Mouse (Mus musculus) erythroblast, embryonic 14.5 days (primary cell): ENCODE data around the gene Ntng2. TPM values are rescaled to one million over a fixed set of nuclear protein-coding genes. Genes with fewer than 3 reads are reported as not detected.

Source experiments
- H3K27me3 ChIP-seq: 2 replicates; pipeline ENCODE4 v1.6.1; 2012; ENCODE audit warnings: inconsistent platforms; ENCODE audit not compliant: control insufficient read depth
- H3K36me3 ChIP-seq: 2 replicates; pipeline ENCODE4 v1.6.1; 2012; ENCODE audit warnings: mild to moderate bottlenecking, inconsistent platforms; ENCODE audit not compliant: control insufficient read depth
- H3K4me1 ChIP-seq: 2 replicates; pipeline ENCODE4 v1.6.1; 2012; ENCODE audit warnings: inconsistent platforms; ENCODE audit not compliant: control insufficient read depth
- H3K4me3 ChIP-seq: replicated peaks from 2 replicates; pipeline ENCODE3; 2012; ENCODE audit warnings: moderate library complexity, mild to moderate bottlenecking, inconsistent platforms
- H3K9me3 ChIP-seq: 2 replicates; pipeline ENCODE4 v1.6.1; 2012; ENCODE audit warnings: low read length, inconsistent platforms, mixed read lengths; ENCODE audit not compliant: control insufficient read depth
- GATA1 ChIP-seq: IDR thresholded peaks from 2 replicates; pipeline ENCODE4 v1.6.1; 2012; ENCODE audit warnings: low read length, inconsistent platforms, mixed read lengths
- TAL1 ChIP-seq: IDR thresholded peaks from 3 replicates; pipeline ENCODE4 v1.6.1; 2012; ENCODE audit warnings: low read length, inconsistent platforms, mixed read lengths
- polyA plus RNA-seq: library from polyadenylated mRNA; stranded (reverse); fragments of >175 nt; gene quantifications from 2 replicates; pipeline ENCODE4 v1.2.3, GENCODE M21; 2012

Gene Ntng2
- 0.03 TPM in 1 of 2 replicates, not detected in the other for polyA plus RNA-seq

DNA sequence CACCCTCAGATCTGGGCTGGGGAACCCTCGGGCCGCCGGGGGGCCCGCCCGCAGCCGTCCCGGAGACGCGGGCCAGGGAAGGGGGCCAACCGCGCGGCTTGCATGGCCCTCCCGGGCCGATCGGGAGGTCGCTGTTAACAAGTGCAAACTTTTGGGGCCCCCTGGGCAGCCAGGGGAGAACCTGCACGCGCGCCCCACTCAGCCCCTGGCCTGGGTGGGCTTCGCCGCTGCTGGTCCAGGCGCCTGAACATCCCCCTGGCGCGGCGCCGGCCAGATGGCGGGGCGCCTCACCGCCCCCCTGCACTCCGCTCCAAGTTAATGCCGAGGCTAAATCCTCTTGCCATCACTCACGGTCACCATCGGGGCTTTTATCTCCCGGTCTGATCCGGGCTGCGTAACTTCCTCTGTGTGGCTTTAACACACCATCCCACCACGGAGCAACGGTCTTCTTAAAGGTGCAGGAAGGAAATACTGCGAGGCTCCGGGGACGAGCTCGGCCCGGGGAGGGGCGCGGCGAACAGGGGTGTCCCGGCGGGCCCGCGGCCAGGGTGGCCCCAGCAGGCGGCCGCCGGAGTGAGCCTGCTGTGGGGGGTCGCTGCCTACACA, at the start of gene Ntng2:
Ntng2 (minus strand) TSS at position 407 of the 606 bp plus-strand sequence.
- no peaks in the 10 kb centered on the region for H3K36me3 ChIP-seq
- H3K9me3 ChIP-seq = no peaks in the 10 kb centered on the region; the same call in 1 of the 2 replicates
- peak within 1 kb of the TSS; percentile 18 for H3K4me3 ChIP-seq
- H3K27me3 ChIP-seq = peaks cover 84% of the 10 kb centered on the region
- H3K4me1 ChIP-seq = no peaks in the 10 kb centered on the region
- TF ChIP-seq TAL1 = no peak
- no peak for TF ChIP-seq GATA1

DNA sequence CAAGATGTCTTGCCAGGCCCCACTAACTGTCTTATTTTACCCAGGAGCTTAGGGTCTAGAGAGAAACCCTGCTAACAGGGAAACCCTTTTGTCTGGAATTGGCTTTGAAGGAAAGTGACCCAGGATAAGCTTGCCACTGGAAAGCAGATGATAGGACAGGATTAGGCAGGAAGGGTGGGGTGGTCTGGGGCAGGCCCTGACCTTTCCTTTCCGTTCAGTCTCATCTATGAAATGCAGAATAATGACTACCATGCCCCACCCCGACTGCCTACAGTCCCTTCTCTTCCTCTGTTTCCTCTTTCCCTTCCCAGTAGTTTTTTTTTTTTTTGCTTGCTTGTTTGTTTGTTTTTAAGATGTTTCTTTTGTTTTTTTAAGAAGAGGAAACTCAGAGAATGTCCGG, 42.8 kb upstream of the Ntng2 start:
- no peaks in the 10 kb centered on the region for H3K36me3 ChIP-seq
- H3K4me1 ChIP-seq = no peaks in the 10 kb centered on the region
- H3K27me3 ChIP-seq = no peaks in the 10 kb centered on the region
- TF ChIP-seq TAL1 (no peak), GATA1 (no peak)
- H3K4me3 ChIP-seq = no peak overlapping the region
- H3K9me3 ChIP-seq = no peaks in the 10 kb centered on the region

DNA sequence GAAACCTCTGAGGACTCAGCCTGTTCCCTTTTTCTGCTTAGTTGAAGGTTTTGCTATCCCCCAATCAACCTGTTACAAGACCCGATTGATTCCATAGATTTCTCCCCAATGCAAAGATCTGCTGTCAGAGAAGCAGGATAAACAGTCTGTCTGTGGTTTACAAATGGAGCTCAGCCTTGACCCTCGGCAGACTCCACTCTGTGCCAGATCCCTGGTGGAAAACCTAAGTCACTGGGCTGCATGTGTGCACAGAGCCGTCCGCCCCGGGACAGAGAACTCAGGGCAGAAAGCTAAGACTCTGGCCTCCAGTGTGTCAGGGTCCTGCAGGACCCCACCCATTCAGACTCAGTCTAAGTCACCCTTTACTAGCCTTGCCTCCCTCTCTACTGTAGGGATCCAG, 34.8 kb upstream of the Ntng2 start:
- Histone ChIP-seq H3K4me1 (no peaks in the 10 kb centered on the region), H3K36me3 (no peaks in the 10 kb centered on the region), H3K4me3 (no peak overlapping the region), H3K9me3 (no peaks in the 10 kb centered on the region), H3K27me3 (no peaks in the 10 kb centered on the region)
- no peak for TF ChIP-seq GATA1
- no peak for TF ChIP-seq TAL1

DNA sequence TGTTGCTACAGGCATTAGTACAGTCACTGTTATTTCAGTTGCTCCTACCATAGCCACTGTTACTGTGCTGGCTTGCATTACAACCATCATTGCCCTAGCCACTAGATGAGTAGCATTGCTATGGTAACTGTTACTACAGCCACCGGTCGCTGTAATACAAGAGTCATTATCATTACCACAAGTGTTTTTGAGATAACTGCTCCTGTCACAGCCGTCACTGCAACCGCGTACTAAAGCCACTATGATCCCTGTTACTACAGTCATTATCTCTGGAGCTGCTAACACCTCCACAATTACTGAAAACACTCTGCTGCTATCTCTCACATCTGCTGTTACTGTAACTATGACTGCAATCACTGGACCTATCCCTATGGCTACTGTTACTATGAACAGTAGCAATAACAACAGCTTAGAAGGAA, 24.9 kb upstream of the Ntng2 start:
- no peaks in the 10 kb centered on the region for H3K27me3 ChIP-seq
- H3K9me3 ChIP-seq = no peaks in the 10 kb centered on the region
- H3K36me3 ChIP-seq = no peaks in the 10 kb centered on the region
- TF ChIP-seq TAL1 (no peak), GATA1 (no peak)
- H3K4me3 ChIP-seq = no peak overlapping the region
- H3K4me1 ChIP-seq = no peaks in the 10 kb centered on the region

DNA sequence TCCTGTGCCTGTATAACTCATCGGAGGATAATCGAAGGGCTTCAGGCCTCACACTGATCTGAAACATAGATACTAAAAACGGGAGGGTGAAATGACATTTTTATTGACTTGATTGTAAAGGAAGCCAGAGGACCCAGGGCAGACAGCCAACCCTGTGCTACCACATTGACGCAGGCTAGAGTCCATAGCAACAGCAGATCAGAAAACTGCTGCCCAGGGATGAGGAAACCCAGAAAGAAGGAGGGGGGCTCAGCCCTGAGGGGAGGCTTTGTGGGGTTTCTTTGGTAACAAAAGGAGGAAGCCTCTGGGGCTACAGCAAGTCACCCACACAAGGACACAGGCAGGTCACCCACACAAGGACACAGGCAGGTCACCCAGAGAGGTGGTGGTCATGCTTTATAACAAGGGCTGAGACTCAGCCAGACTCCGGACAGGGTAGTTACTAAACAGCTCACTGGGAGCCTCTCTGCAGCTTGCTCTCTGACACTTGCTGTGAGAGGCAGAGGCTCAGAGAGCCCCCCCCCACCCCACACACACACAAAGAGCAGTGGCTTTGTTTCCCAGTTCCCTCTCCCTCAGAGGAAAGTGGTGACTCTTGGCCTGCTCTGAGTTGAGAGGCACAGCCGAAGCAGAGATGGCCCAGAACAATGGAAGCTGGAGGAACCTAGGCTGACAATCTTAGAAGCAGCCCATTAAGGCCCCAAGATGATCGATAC, 19.2 kb upstream of the Ntng2 start:
- Histone ChIP-seq H3K4me1 (no peaks in the 10 kb centered on the region), H3K36me3 (no peaks in the 10 kb centered on the region), H3K27me3 (no peaks in the 10 kb centered on the region), H3K4me3 (no peak overlapping the region), H3K9me3 (no peaks in the 10 kb centered on the region)
- TF ChIP-seq TAL1 = no peak
- no peak for TF ChIP-seq GATA1

DNA sequence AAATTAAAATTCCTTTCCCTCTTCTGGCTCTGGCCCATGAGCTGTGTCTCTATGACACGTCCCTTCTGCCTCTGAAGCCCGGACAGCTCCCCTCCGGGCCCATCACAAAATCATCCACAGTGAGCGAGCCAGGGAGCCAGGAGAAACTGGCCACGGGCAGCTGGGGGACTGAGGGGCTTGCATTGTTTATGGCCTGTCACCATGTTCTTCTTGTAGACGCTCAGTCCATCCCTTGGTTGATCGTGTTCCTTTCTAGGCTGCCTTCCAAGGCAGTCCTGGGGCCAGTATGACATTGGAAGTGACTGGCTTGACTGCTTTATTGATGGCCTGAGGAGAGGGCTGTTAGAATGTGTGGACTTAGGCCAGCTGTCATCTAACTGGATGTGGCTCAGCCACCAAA, 18.3 kb upstream of the Ntng2 start:
- H3K9me3 ChIP-seq = no peaks in the 10 kb centered on the region
- no peak overlapping the region for H3K4me3 ChIP-seq
- H3K4me1 ChIP-seq = no peaks in the 10 kb centered on the region
- TF ChIP-seq TAL1 (no peak), GATA1 (no peak)
- no peaks in the 10 kb centered on the region for H3K27me3 ChIP-seq
- no peaks in the 10 kb centered on the region for H3K36me3 ChIP-seq

DNA sequence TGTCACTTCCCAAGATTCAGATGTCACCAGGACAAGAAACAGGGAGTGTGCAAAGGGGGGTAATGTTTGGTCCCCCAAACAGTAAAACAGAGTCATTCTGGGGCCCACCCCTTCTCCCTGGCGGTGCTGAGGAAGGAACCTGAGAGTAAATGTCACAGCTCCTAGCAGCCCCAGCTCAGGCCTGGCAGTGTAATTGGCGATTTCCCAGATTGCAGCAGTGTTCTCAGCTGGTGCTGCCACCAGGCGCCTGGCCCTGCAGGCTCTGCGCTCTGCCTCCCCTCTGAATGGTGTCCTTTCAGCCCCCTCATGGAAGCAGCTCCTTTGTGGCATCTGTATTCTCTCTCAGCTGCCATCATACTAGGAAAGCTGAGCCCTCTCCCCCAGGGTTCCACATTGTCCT, 14.0 kb upstream of the Ntng2 start:
- no peak overlapping the region for H3K4me3 ChIP-seq
- no peaks in the 10 kb centered on the region for H3K36me3 ChIP-seq
- no peaks in the 10 kb centered on the region for H3K9me3 ChIP-seq
- no peak for TF ChIP-seq GATA1
- TF ChIP-seq TAL1 = no peak
- H3K4me1 ChIP-seq = no peaks in the 10 kb centered on the region
- H3K27me3 ChIP-seq = peaks cover 3% of the 10 kb centered on the region; the same call in 1 of the 2 replicates

DNA sequence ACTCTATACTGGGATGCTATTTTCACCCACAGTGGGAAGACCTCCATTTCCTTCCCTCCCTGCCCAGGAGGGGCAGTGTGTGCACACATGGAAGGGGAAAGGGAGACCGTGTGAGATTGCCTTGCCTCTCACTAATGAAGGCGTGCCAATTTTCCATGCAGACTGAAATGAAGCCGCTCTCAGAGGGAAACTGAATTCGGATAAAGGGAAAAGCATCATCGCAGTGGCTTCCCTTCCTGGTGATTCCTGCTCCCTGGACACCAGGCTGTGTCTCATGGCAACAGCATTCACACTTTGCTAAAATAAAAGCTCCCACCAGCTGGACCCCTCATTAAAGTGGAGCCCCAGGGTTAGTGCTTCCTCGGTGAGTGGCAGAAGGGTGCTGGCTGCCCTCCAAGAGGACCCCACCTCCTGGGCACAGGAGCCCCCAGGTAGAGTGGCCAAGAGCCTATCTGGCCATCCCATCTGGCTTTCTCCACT, 9.7 kb upstream of the Ntng2 start:
- H3K4me1 ChIP-seq = no peaks in the 10 kb centered on the region
- H3K27me3 ChIP-seq = peaks cover 3% of the 10 kb centered on the region; the same call in 1 of the 2 replicates
- no peak overlapping the region for H3K4me3 ChIP-seq
- no peak for TF ChIP-seq TAL1
- no peaks in the 10 kb centered on the region for H3K36me3 ChIP-seq
- no peaks in the 10 kb centered on the region for H3K9me3 ChIP-seq

DNA sequence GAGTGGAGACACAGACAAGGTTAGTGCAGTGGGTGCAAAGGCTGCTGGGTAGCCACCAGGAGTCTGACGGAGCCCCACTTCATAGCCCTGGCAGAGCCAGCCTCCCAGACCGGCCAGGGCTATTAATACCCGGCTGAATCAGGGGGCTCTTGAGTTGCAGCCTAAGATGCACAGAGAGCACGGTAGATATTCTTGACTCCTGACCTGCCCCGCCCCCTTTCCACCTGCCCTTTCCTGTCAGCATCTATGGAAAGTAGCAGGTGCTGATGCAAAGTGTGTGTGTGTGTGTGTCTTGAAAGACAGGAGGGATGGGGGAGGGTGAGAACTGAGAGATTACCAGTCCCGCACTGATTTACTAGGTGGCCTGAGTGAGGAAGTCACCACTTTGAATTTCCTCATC, 8.3 kb upstream of the Ntng2 start:
- Histone ChIP-seq H3K4me3 (no peak overlapping the region), H3K4me1 (no peaks in the 10 kb centered on the region), H3K36me3 (no peaks in the 10 kb centered on the region), H3K9me3 (no peaks in the 10 kb centered on the region), H3K27me3 (peaks cover 8% of the 10 kb centered on the region)
- TF ChIP-seq GATA1 (no peak), TAL1 (no peak)
